Comparison of ENCODE assay signal across 8 mouse cellular contexts in genomic region chr9:66088411-66088810, GRCm38 (mm10). TPM values are rescaled to one million over a fixed set of nuclear protein-coding genes. Genes with fewer than 3 reads are reported as not detected.
DNase-seq lines count a peak whose midpoint lies in the region; ATAC-seq and TF ChIP-seq lines count a peak whose summit lies in the region.

No protein-coding gene starts in this region.

- TF ChIP-seq RAD21 in MEL (IDR thresholded peaks at IDR 0.05; ENCODE audit: low read depth, low read length): peak; percentile 59

- no peaks in the 10 kb centered on the region for H3K4me1 ChIP-seq in kidney, adult 2 months (ENCODE audit: control insufficient read depth, insufficient read depth, low read length)
- 0 out of 2 replicates have a peak, but pooled peaks cover 2% of the 10 kb centered on the region for H3K4me1 ChIP-seq in kidney, embryonic 16.5 days (ENCODE audit: insufficient read depth, low read length)
- no peaks in the 10 kb centered on the region for H3K4me1 ChIP-seq in MEL (ENCODE audit: control insufficient read depth in 1 of 2, insufficient read depth in 2 of 2, low read length in 2 of 2)
- no peaks in the 10 kb centered on the region for H3K4me1 ChIP-seq in heart, postnatal 0 days (ENCODE audit: control insufficient read depth, insufficient read depth)

- H3K36me3 ChIP-seq in kidney, adult 2 months (ENCODE audit: control insufficient read depth, insufficient read depth, low read length): no peaks in the 10 kb centered on the region; the same call in none of the 2 replicates
- peaks cover 31% of the 10 kb centered on the region for H3K36me3 ChIP-seq in kidney, embryonic 16.5 days (ENCODE audit: insufficient read depth, low read length)
- H3K36me3 ChIP-seq in MEL (ENCODE audit: control insufficient read depth in 1 of 2, insufficient read depth in 2 of 2, low read length in 2 of 2): no peaks in the 10 kb centered on the region; a peak in 1 of 4 replicates
- peaks cover 64% of the 10 kb centered on the region for H3K36me3 ChIP-seq in heart, postnatal 0 days (replicated peaks; ENCODE audit: control insufficient read depth, insufficient read depth, low read length)

- TF ChIP-seq POLR2A in kidney, adult 2 months (IDR thresholded peaks at IDR 0.05; ENCODE audit: low read depth, low read length): no peak
- no peak for TF ChIP-seq POLR2A in MEL (IDR thresholded peaks at IDR 0.05; ENCODE audit: control insufficient read depth in 1 of 2, insufficient read depth in 1 of 2, low read depth in 1 of 2, low read length in 2 of 2, poor library complexity in 1 of 2)

- no peak for ATAC-seq in kidney, embryonic 16.5 days (ENCODE audit: low FRiP score, low TSS enrichment)
- ATAC-seq in heart, postnatal 0 days (ENCODE audit: insufficient read depth, low read depth): 0 out of 2 replicates have a peak, but pooled peaks have one; percentile 27

- no peak overlapping the region for H3K4me2 ChIP-seq in kidney, embryonic 16.5 days (replicated peaks; ENCODE audit: low read depth, low read length)
- no peak overlapping the region for H3K4me2 ChIP-seq in heart, postnatal 0 days (ENCODE audit: low read depth, low read length)

- TF ChIP-seq EP300 in MEL (IDR thresholded peaks at IDR 0.05; ENCODE audit: low read depth in 1 of 2, low read length in 2 of 2): no peak
- no peak for TF ChIP-seq EP300 in heart, postnatal 0 days (IDR thresholded peaks at IDR 0.05; ENCODE audit: low read depth)

- H3K9me3 ChIP-seq in kidney, embryonic 16.5 days (ENCODE audit: low read length): no peaks in the 10 kb centered on the region
- H3K9me3 ChIP-seq in MEL (replicated peaks; ENCODE audit: insufficient read depth, low read length): no peaks in the 10 kb centered on the region
- H3K9me3 ChIP-seq in heart, postnatal 0 days (replicated peaks; ENCODE audit: control insufficient read depth, low read length): no peaks in the 10 kb centered on the region

- no peaks in the 10 kb centered on the region for H3K79me2 ChIP-seq in MEL (ENCODE audit: control insufficient read depth, insufficient read depth, low read length, poor library complexity)

- TF ChIP-seq CTCF in kidney, adult 2 months (conservative IDR thresholded peaks at IDR 0.05; ENCODE audit: insufficient read depth, insufficient read length, low read depth, low read length): peak; percentile 87
- TF ChIP-seq CTCF in MEL (IDR thresholded peaks at IDR 0.05 in 2 of 3, conservative IDR thresholded peaks at IDR 0.05 in 1 of 3; ENCODE audit: control insufficient read depth in 1 of 3, insufficient read depth in 1 of 3, low read depth in 2 of 3, low read length in 3 of 3, poor library complexity in 1 of 3, severe bottlenecking in 1 of 3): peak; percentile 73 to 82 (median 79); a peak in 5 of 6 replicates
- TF ChIP-seq CTCF in heart, postnatal 0 days (IDR thresholded peaks at IDR 0.05; ENCODE audit: low read depth): peak; percentile 64

- no peak overlapping the region for H3K9ac ChIP-seq in kidney, embryonic 16.5 days (replicated peaks; ENCODE audit: low read length)
- no peak overlapping the region for H3K9ac ChIP-seq in MEL (ENCODE audit: control insufficient read depth, low read depth, low read length, poor library complexity, severe bottlenecking)
- H3K9ac ChIP-seq in heart, postnatal 0 days (replicated peaks; ENCODE audit: low read depth, low read length): no peak overlapping the region

- H3K27me3 ChIP-seq in kidney, adult 2 months (replicated peaks; ENCODE audit: control insufficient read depth, insufficient read depth, low read length): no peaks in the 10 kb centered on the region
- no peaks in the 10 kb centered on the region for H3K27me3 ChIP-seq in kidney, embryonic 16.5 days (ENCODE audit: insufficient read depth, low read length)
- no peaks in the 10 kb centered on the region for H3K27me3 ChIP-seq in MEL (ENCODE audit: control insufficient read depth in 1 of 2, insufficient read depth in 2 of 2, low read length in 2 of 2)
- no peaks in the 10 kb centered on the region for H3K27me3 ChIP-seq in heart, postnatal 0 days (ENCODE audit: control insufficient read depth, insufficient read depth, low read length)

- 26% methylated on average over 4 of the region's 4 CpGs for WGBS in kidney, adult 2 months
- 31% methylated on average over 4 of the region's 4 CpGs for WGBS in kidney, embryonic 16.5 days
- 47% methylated on average over 4 of the region's 4 CpGs for WGBS in heart, postnatal 0 days

- no peak overlapping the region for H3K4me3 ChIP-seq in kidney, adult 2 months (ENCODE audit: insufficient read depth, low read depth, low read length)
- H3K4me3 ChIP-seq in kidney, embryonic 16.5 days (ENCODE audit: low read length): no peak overlapping the region
- H3K4me3 ChIP-seq in MEL (ENCODE audit: control insufficient read depth in 1 of 2, insufficient read depth in 1 of 2, low read depth in 2 of 2, low read length in 2 of 2): no peak overlapping the region
- no peak overlapping the region for H3K4me3 ChIP-seq in heart, postnatal 0 days (ENCODE audit: low read depth, low read length)

- no peak overlapping the region for H3K27ac ChIP-seq in kidney, adult 2 months (ENCODE audit: insufficient read depth, low read depth, low read length)
- H3K27ac ChIP-seq in kidney, embryonic 16.5 days (ENCODE audit: low read length): no peak overlapping the region
- no peak overlapping the region for H3K27ac ChIP-seq in MEL (ENCODE audit: control insufficient read depth, low read depth, low read length)
- H3K27ac ChIP-seq in heart, postnatal 0 days (ENCODE audit: low read depth): no peak overlapping the region

- DNase-seq in kidney, adult 2 months: peak; percentile 68
- DNase-seq in MEL (ENCODE audit: low read depth, low spot score) (peak; percentile 57), liver (peak; percentile 79)
- peak; percentile 77 for DNase-seq in brain, adult 2 months (ENCODE audit: low read depth, low spot score)
- peak; percentile 52 for DNase-seq in heart, postnatal 0 days (ENCODE audit: low spot score)
- peak; percentile 36 for DNase-seq in retina, postnatal 7 days (ENCODE audit: low read depth, low spot score)
- no peak for DNase-seq in urinary bladder, adult 2 months (ENCODE audit: low spot score)

TF ChIP-seq in MEL, 35 proteins besides CTCF, POLR2A, EP300 and RAD21:
- TF ChIP-seq ZKSCAN1 (IDR thresholded peaks at IDR 0.05; ENCODE audit: low read depth, low read length): no peak
- peak; percentile 72 for TF ChIP-seq SMC3 (IDR thresholded peaks at IDR 0.05; ENCODE audit: low read depth, low read length)
- peak; percentile 16; the same call in 1 of the 2 replicates for TF ChIP-seq ZC3H11A (IDR thresholded peaks at IDR 0.05; ENCODE audit: low read depth, low read length)

RNA-seq across cellular contexts. Expression of gene Snx22, which starts 18.9 kb away (rescaled TPM):
- 1.1 and 1.6 TPM in 2 replicates for polyA plus RNA-seq in kidney, adult 2 months (2012; rRNA removed)
- polyA plus RNA-seq in kidney, embryonic 16.5 days (2015; fragmentation: Nextera tagmentation; extraction: Ambion mirVana): 1.4 and 1.7 TPM in 2 replicates
- 7.1 and 10.1 TPM in 2 replicates for total RNA-seq in MEL (2012; rRNA removed)
- polyA plus RNA-seq in MEL (2012; ENCODE audit: insufficient read depth in 1 of 2, insufficient read length in 2 of 2, low read depth in 1 of 2, low replicate concordance in 2 of 2, missing spikeins in 1 of 2): under 1 TPM in 1 of 2 experiments, not detected in 1; 0.43 TPM
- total RNA-seq in heart, postnatal 0 days (2014; rRNA removed; ENCODE audit: low replicate concordance): 3.0 TPM in 1 of 2 replicates, not detected in the other
- 0.74 and 0.98 TPM in 2 replicates for polyA plus RNA-seq in heart, postnatal 0 days (2015; fragmentation: Nextera tagmentation; extraction: Ambion mirVana)
- 0.81 and 1.6 TPM in 2 replicates for polyA plus RNA-seq in urinary bladder, adult 2 months (2012; rRNA removed)

RNA-seq across cellular contexts. Expression of gene Ppib, which starts 28.4 kb away (rescaled TPM):
- polyA plus RNA-seq in kidney, adult 2 months (2012; rRNA removed): 278 and 338 TPM in 2 replicates
- polyA plus RNA-seq in kidney, embryonic 16.5 days (2015; fragmentation: Nextera tagmentation; extraction: Ambion mirVana): 654 and 670 TPM in 2 replicates
- total RNA-seq in MEL (2012; rRNA removed): 413 and 419 TPM in 2 replicates
- 100 to 1,000 TPM in 1 of 2 experiments, not detected in 1; 291 TPM for polyA plus RNA-seq in MEL (2012; ENCODE audit: insufficient read depth in 1 of 2, insufficient read length in 2 of 2, low read depth in 1 of 2, low replicate concordance in 2 of 2, missing spikeins in 1 of 2)
- 261 and 277 TPM in 2 replicates for total RNA-seq in heart, postnatal 0 days (2014; rRNA removed; ENCODE audit: low replicate concordance)
- polyA plus RNA-seq in heart, postnatal 0 days (2015; fragmentation: Nextera tagmentation; extraction: Ambion mirVana): 310 and 323 TPM in 2 replicates
- polyA plus RNA-seq in urinary bladder, adult 2 months (2012; rRNA removed): 442 and 532 TPM in 2 replicates

RNA-seq across cellular contexts. Expression of gene Snx1, which starts 38.0 kb away (rescaled TPM):
- 74.3 and 76.7 TPM in 2 replicates for polyA plus RNA-seq in kidney, adult 2 months (2012; rRNA removed)
- 150 and 152 TPM in 2 replicates for polyA plus RNA-seq in kidney, embryonic 16.5 days (2015; fragmentation: Nextera tagmentation; extraction: Ambion mirVana)
- total RNA-seq in MEL (2012; rRNA removed): 83.9 and 88.2 TPM in 2 replicates
- 100 to 1,000 TPM; 113 to 189 TPM for polyA plus RNA-seq in MEL (2012; ENCODE audit: insufficient read depth in 1 of 2, insufficient read length in 2 of 2, low read depth in 1 of 2, low replicate concordance in 2 of 2, missing spikeins in 1 of 2)
- 38.0 and 63.4 TPM in 2 replicates for total RNA-seq in heart, postnatal 0 days (2014; rRNA removed; ENCODE audit: low replicate concordance)
- 44.6 and 47.3 TPM in 2 replicates for polyA plus RNA-seq in heart, postnatal 0 days (2015; fragmentation: Nextera tagmentation; extraction: Ambion mirVana)
- 109 and 119 TPM in 2 replicates for polyA plus RNA-seq in urinary bladder, adult 2 months (2012; rRNA removed)

RNA-seq across cellular contexts. Expression of gene Ciao2a, which starts 38.0 kb away (rescaled TPM):
- 23.3 and 39.9 TPM in 2 replicates for polyA plus RNA-seq in kidney, adult 2 months (2012; rRNA removed)
- 153 and 155 TPM in 2 replicates for polyA plus RNA-seq in kidney, embryonic 16.5 days (2015; fragmentation: Nextera tagmentation; extraction: Ambion mirVana)
- 103 and 121 TPM in 2 replicates for total RNA-seq in MEL (2012; rRNA removed)
- 10 to 100 TPM in 1 of 2 experiments, not detected in 1; 88.1 TPM for polyA plus RNA-seq in MEL (2012; ENCODE audit: insufficient read depth in 1 of 2, insufficient read length in 2 of 2, low read depth in 1 of 2, low replicate concordance in 2 of 2, missing spikeins in 1 of 2)
- total RNA-seq in heart, postnatal 0 days (2014; rRNA removed; ENCODE audit: low replicate concordance): 74.2 and 81.6 TPM in 2 replicates
- 154 and 162 TPM in 2 replicates for polyA plus RNA-seq in heart, postnatal 0 days (2015; fragmentation: Nextera tagmentation; extraction: Ambion mirVana)
- 35.9 and 39.6 TPM in 2 replicates for polyA plus RNA-seq in urinary bladder, adult 2 months (2012; rRNA removed)
